Mouse (Mus musculus): ENCODE results near the gene Clk4. TPM values are rescaled to one million over a fixed set of nuclear protein-coding genes. Genes with fewer than 3 reads are reported as not detected.

The Clk4 gene
- polyA plus RNA-seq, 1 experiment from 2014 or later = 51.6 TPM

- H3K9me3 ChIP-seq (ENCODE audit: control insufficient read depth) = no peaks in the 10 kb centered on the region
- H3K36me3 ChIP-seq (ENCODE audit: control insufficient read depth, insufficient read depth) = no peaks in the 10 kb centered on the region
- no peak overlapping the region for H3K4me2 ChIP-seq (replicated peaks; ENCODE audit: low read depth)
- H3K27ac ChIP-seq (ENCODE audit: low read depth, low read length) = no peak overlapping the region
- no peaks in the 10 kb centered on the region for H3K27me3 ChIP-seq (replicated peaks; ENCODE audit: control insufficient read depth, insufficient read depth, low read length)
- no peak overlapping the region for H3K4me3 ChIP-seq (ENCODE audit: low read depth, low read length)
- 65% methylated on average over 6 of the region's 6 CpGs for WGBS
- ATAC-seq = no peak
- H3K9ac ChIP-seq (ENCODE audit: low read depth, low read length) = no peak overlapping the region
- TF ChIP-seq CTCF (IDR thresholded peaks at IDR 0.05; ENCODE audit: low read depth) = peak; percentile 31; the same call in 1 of the 2 replicates
- no peaks in the 10 kb centered on the region for H3K4me1 ChIP-seq (replicated peaks; ENCODE audit: control insufficient read depth, insufficient read depth, low read length)
Observed at GRCm38 (mm10) chr11:51326908-51327307, 65.4 kb downstream of the Clk4 start.

GRCm38 (mm10) chr11:51328387-51328942 lies 66.9 kb downstream of the Clk4 start:
- Histone ChIP-seq H3K9me3 (ENCODE audit: control insufficient read depth) (0 out of 2 replicates have a peak, but pooled peaks cover 4% of the 10 kb centered on the region), H3K27me3 (replicated peaks; ENCODE audit: control insufficient read depth, insufficient read depth, low read length) (no peaks in the 10 kb centered on the region), H3K27ac (ENCODE audit: low read depth, low read length) (no peak overlapping the region), H3K4me3 (ENCODE audit: low read depth, low read length) (no peak overlapping the region), H3K4me2 (replicated peaks; ENCODE audit: low read depth) (no peak overlapping the region), H3K36me3 (ENCODE audit: control insufficient read depth, insufficient read depth) (no peaks in the 10 kb centered on the region), H3K9ac (ENCODE audit: low read depth, low read length) (no peak overlapping the region), H3K4me1 (replicated peaks; ENCODE audit: control insufficient read depth, insufficient read depth, low read length) (no peaks in the 10 kb centered on the region)
- no peak for TF ChIP-seq CTCF (IDR thresholded peaks at IDR 0.05; ENCODE audit: low read depth)
- no peak for ATAC-seq
- 76% methylated on average over 12 of the region's 12 CpGs for WGBS

DNA sequence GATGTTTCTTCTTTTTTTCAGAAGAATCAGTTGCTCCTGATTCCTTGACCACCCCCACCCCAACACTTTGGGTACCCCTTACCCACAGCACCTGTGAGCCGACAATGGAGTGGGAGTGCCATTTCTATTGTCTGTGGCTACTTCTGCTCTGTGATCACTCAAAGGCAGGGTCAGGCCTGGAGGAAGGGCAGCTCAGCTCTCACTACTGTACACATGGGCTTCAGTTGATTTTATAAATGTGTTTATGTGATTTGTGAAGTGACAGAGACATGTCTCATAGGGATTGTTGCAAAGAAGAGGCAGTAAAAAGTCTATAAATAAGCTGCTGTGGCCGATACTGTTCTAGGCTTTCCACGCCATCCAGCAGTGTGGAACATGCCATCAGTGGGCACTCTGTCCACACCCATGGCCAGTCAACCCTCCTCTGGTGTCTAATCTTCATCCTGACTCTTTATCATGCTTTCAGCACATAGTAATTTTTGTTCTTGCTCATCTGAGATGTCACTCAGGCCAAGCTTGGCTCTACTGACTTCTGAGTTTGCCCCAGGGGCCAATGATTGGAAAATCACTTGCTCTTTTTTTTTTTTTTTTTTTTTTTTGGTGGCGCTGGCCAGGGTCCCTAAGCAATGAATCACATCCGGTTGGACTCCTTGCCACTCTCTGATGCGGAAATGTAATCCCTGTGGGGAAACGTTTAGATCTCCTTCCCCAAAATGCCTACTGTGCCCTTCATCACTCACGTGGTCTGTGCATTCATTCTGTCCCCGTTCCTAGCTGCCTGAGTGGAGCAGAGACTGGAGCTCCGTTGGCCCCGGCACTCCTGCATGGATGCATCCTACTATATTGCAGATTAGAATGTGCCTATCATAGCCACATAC lies 68.5 kb downstream of the Clk4 start:
- H3K9ac ChIP-seq (ENCODE audit: low read depth, low read length) = no peak overlapping the region
- no peak overlapping the region for H3K4me2 ChIP-seq (replicated peaks; ENCODE audit: low read depth)
- no peak overlapping the region for H3K27ac ChIP-seq (ENCODE audit: low read depth, low read length)
- no peak overlapping the region for H3K4me3 ChIP-seq (ENCODE audit: low read depth, low read length)
- H3K27me3 ChIP-seq (replicated peaks; ENCODE audit: control insufficient read depth, insufficient read depth, low read length) = no peaks in the 10 kb centered on the region
- H3K36me3 ChIP-seq (ENCODE audit: control insufficient read depth, insufficient read depth) = no peaks in the 10 kb centered on the region
- no peak for ATAC-seq
- WGBS = 79% methylated on average over 11 of the region's 11 CpGs
- H3K9me3 ChIP-seq (ENCODE audit: control insufficient read depth) = 0 out of 2 replicates have a peak, but pooled peaks cover 4% of the 10 kb centered on the region
- no peak for TF ChIP-seq CTCF (IDR thresholded peaks at IDR 0.05; ENCODE audit: low read depth)
- no peaks in the 10 kb centered on the region for H3K4me1 ChIP-seq (replicated peaks; ENCODE audit: control insufficient read depth, insufficient read depth, low read length)

Other genes with a start within 250 kb of the Clk4 start
- not detected in 2 replicates for gene Olfr54, start 247.5 kb upstream of the Clk4 start, polyA plus RNA-seq (2015; fragmentation: Nextera tagmentation; extraction: Ambion mirVana)
- not detected in 2 replicates for gene Olfr1375, start 213.6 kb upstream of the Clk4 start, polyA plus RNA-seq (2015; fragmentation: Nextera tagmentation; extraction: Ambion mirVana)
- gene Zfp354a, start 202.5 kb upstream of the Clk4 start, polyA plus RNA-seq (2015; fragmentation: Nextera tagmentation; extraction: Ambion mirVana) = 2.3 and 2.6 TPM in 2 replicates
- gene Gm12569, start 41.3 kb upstream of the Clk4 start, polyA plus RNA-seq (2015; fragmentation: Nextera tagmentation; extraction: Ambion mirVana) = not detected in 2 replicates
- gene BC049762, start 1.3 kb downstream of the Clk4 start, polyA plus RNA-seq (2015; fragmentation: Nextera tagmentation; extraction: Ambion mirVana) = 0.76 and 0.83 TPM in 2 replicates
- gene Col23a1, start 28.2 kb downstream of the Clk4 start, polyA plus RNA-seq (2015; fragmentation: Nextera tagmentation; extraction: Ambion mirVana) = 4.6 and 4.9 TPM in 2 replicates

Measured in intestine, postnatal 0 days (tissue).